In genomic region chr1:89069479-89070102, GRCm38 (mm10) we compare ENCODE assay signal across 8 mouse cellular contexts. TPM values are rescaled to one million over a fixed set of nuclear protein-coding genes. Genes with fewer than 3 reads are reported as not detected.
A peak's percentile ranks its signal among the peaks of the same experiment; 100 is the strongest.
DNase-seq lines count a peak whose midpoint lies in the region; ATAC-seq and TF ChIP-seq lines count a peak whose summit lies in the region.

No protein-coding gene starts in this region.

- H3K9me3 ChIP-seq in forebrain, embryonic 14.5 days (replicated peaks; ENCODE audit: control insufficient read depth, low read length): no peaks in the 10 kb centered on the region
- H3K9me3 ChIP-seq in hindbrain, embryonic 11.5 days (ENCODE audit: control insufficient read depth, low read length): no peaks in the 10 kb centered on the region
- H3K9me3 ChIP-seq in liver, embryonic 13.5 days (replicated peaks): no peaks in the 10 kb centered on the region

- H3K4me3 ChIP-seq in forebrain, embryonic 14.5 days (ENCODE audit: low read depth, low read length): peak overlapping the region; percentile 78
- H3K4me3 ChIP-seq in hindbrain, embryonic 11.5 days (ENCODE audit: low read depth, low read length): peak overlapping the region; percentile 90
- H3K4me3 ChIP-seq in liver, embryonic 13.5 days (replicated peaks): peak overlapping the region; percentile 64
- peak overlapping the region; percentile 70 for H3K4me3 ChIP-seq in myocyte

- peak overlapping the region; percentile 27; the same call in 1 of the 2 replicates for H3K27ac ChIP-seq in forebrain, embryonic 14.5 days (ENCODE audit: low read depth, low read length)
- no peak overlapping the region for H3K27ac ChIP-seq in hindbrain, embryonic 11.5 days (ENCODE audit: low read depth, low read length)
- H3K27ac ChIP-seq in liver, embryonic 13.5 days: peak overlapping the region; percentile 55; the same call in 1 of the 2 replicates

- WGBS in forebrain, embryonic 14.5 days: 2% methylated on average over 25 of the region's 25 CpGs
- WGBS in hindbrain, embryonic 11.5 days: under 1% methylated on average over 25 of the region's 25 CpGs
- WGBS in liver, embryonic 13.5 days (ENCODE audit: insufficient replicate concordance): under 1% methylated on average over 25 of the region's 25 CpGs

- H3K27me3 ChIP-seq in forebrain, embryonic 14.5 days (replicated peaks; ENCODE audit: control insufficient read depth, insufficient read depth, low read length): no peaks in the 10 kb centered on the region
- H3K27me3 ChIP-seq in hindbrain, embryonic 11.5 days (ENCODE audit: control insufficient read depth, insufficient read depth, low read length): no peaks in the 10 kb centered on the region
- H3K27me3 ChIP-seq in liver, embryonic 13.5 days: peaks cover 35% of the 10 kb centered on the region
- no peaks in the 10 kb centered on the region for H3K27me3 ChIP-seq in myocyte (ENCODE audit: control insufficient read depth, insufficient read depth, insufficient read length)

- no peaks in the 10 kb centered on the region for H3K36me3 ChIP-seq in forebrain, embryonic 14.5 days (ENCODE audit: control insufficient read depth, insufficient read depth, low read length)
- no peaks in the 10 kb centered on the region for H3K36me3 ChIP-seq in hindbrain, embryonic 11.5 days (ENCODE audit: control insufficient read depth, insufficient read depth, low read length)
- no peaks in the 10 kb centered on the region for H3K36me3 ChIP-seq in liver, embryonic 13.5 days
- no peaks in the 10 kb centered on the region for H3K36me3 ChIP-seq in myocyte (ENCODE audit: control insufficient read depth, insufficient read depth)

- peak overlapping the region; percentile 71 for H3ac ChIP-seq in myocyte (ENCODE audit: control insufficient read depth, insufficient read length)

- peak; percentile 57 to 61 for DNase-seq in lung, adult 18-20 months
- DNase-seq in lung, postnatal 14 days: no peak
- peak; percentile 58 for DNase-seq in adrenal gland, adult 8-10 months
- DNase-seq in forebrain, embryonic 14.5 days (ENCODE audit: low spot score): peak; percentile 55
- DNase-seq in hindbrain, embryonic 11.5 days (ENCODE audit: low spot score): peak; percentile 58
- DNase-seq in liver, embryonic 13.5 days: no peak
- DNase-seq in ovary, postnatal 36 days (ENCODE audit: low spot score): no peak

- peaks cover 40% of the 10 kb centered on the region for H3K79me2 ChIP-seq in myocyte (ENCODE audit: control insufficient read depth, insufficient read depth)

- ATAC-seq in forebrain, embryonic 14.5 days: peak; percentile 16
- ATAC-seq in hindbrain, embryonic 11.5 days (ENCODE audit: low FRiP score): peak; percentile 43
- ATAC-seq in liver, embryonic 13.5 days (ENCODE audit: low read depth): peak; percentile 16; the same call in 1 of the 2 replicates

- TF ChIP-seq POLR2A in myocyte (IDR thresholded peaks at IDR 0.05; ENCODE audit: insufficient read length, low read depth): peak; percentile 73

- peak overlapping the region; percentile 81 for H3K9ac ChIP-seq in forebrain, embryonic 14.5 days (ENCODE audit: low read length)
- H3K9ac ChIP-seq in hindbrain, embryonic 11.5 days (ENCODE audit: low read depth, low read length): peak overlapping the region; percentile 2; the same call in 1 of the 2 replicates
- H3K9ac ChIP-seq in liver, embryonic 13.5 days: peak overlapping the region; percentile 39; the same call in 1 of the 2 replicates

- H3K4me2 ChIP-seq in forebrain, embryonic 14.5 days (ENCODE audit: low read length): peak overlapping the region; percentile 79
- peak overlapping the region; percentile 46 for H3K4me2 ChIP-seq in hindbrain, embryonic 11.5 days (replicated peaks; ENCODE audit: low read depth, low read length)
- peak overlapping the region; percentile 84 for H3K4me2 ChIP-seq in liver, embryonic 13.5 days
- H3K4me2 ChIP-seq in myocyte (ENCODE audit: low read depth): peak overlapping the region; percentile 99

- H3K4me1 ChIP-seq in forebrain, embryonic 14.5 days (ENCODE audit: control insufficient read depth, insufficient read depth, low read length): peaks cover 18% of the 10 kb centered on the region
- H3K4me1 ChIP-seq in hindbrain, embryonic 11.5 days (replicated peaks; ENCODE audit: control insufficient read depth, insufficient read depth, low read length): peaks cover 7% of the 10 kb centered on the region; the same call in 1 of the 2 replicates
- H3K4me1 ChIP-seq in liver, embryonic 13.5 days (replicated peaks): peaks cover 29% of the 10 kb centered on the region

TF ChIP-seq in myocyte, 11 proteins besides CTCF, POLR2A, EP300 and RAD21:
- no peak for TF ChIP-seq MAX (IDR thresholded peaks at IDR 0.05; ENCODE audit: low read depth)
- TF ChIP-seq MYOD1 (IDR thresholded peaks at IDR 0.05; ENCODE audit: control insufficient read depth in 1 of 3, insufficient read length in 2 of 3, low read depth in 2 of 3): peak in 1 of 3 experiments; percentile 5
- peak; percentile 57 for TF ChIP-seq E2F4 (IDR thresholded peaks at IDR 0.05; ENCODE audit: insufficient read depth)
- TF ChIP-seq CEBPB (IDR thresholded peaks at IDR 0.05; ENCODE audit: insufficient read depth, poor library complexity, severe bottlenecking): peak; percentile 62
- peak; percentile 86 for TF ChIP-seq POLR2AphosphoS2 (IDR thresholded peaks at IDR 0.05; ENCODE audit: insufficient read length, low read depth)
- no peak for TF ChIP-seq USF1 (IDR thresholded peaks at IDR 0.05; ENCODE audit: low read depth)
TF ChIP-seq in myocyte: peak in this region for 4.

RNA-seq across cellular contexts. Expression of gene Sh3bp4, which starts 0.6 kb away (rescaled TPM):
- 10 to 100 TPM; 19.5 to 29.4 (median 26.4) TPM for total RNA-seq in adrenal gland, adult 8-10 months (2022)
- polyA plus RNA-seq in forebrain, embryonic 14.5 days (2014; fragmentation: Nextera tagmentation; extraction: Ambion mirVana): 15.7 and 18.5 TPM in 2 replicates
- polyA plus RNA-seq in hindbrain, embryonic 11.5 days (2014; fragmentation: Nextera tagmentation; extraction: Ambion mirVana): 18.0 and 21.7 TPM in 2 replicates
- 0.81 and 0.86 TPM in 2 replicates for polyA plus RNA-seq in liver, embryonic 13.5 days (2015; fragmentation: Nextera tagmentation; extraction: Ambion mirVana)
- polyA plus RNA-seq in myocyte (2012; fragmentation: generic; extraction: Trizol): 23.2 TPM

Comparison
In these comparisons a context has a peak if more than half of its experiments do, and no peak if none do; other contexts are left out.
1. DNase-seq: peak in lung, adult 18-20 months (2 of 2), adrenal gland, adult 8-10 months (single experiment), forebrain, embryonic 14.5 days (single experiment) and hindbrain, embryonic 11.5 days (single experiment); none in lung, postnatal 14 days (single experiment), liver, embryonic 13.5 days (single experiment) and ovary, postnatal 36 days (single experiment).
2. H3K4me2 ChIP-seq: peak in every context shown above with its lines; median percentile 99 in myocyte; 84 in liver, embryonic 13.5 days; 79 in forebrain, embryonic 14.5 days; 46 in hindbrain, embryonic 11.5 days.
3. H3K9ac ChIP-seq: peak in every context shown above with its lines; median percentile 81 in forebrain, embryonic 14.5 days; 39 in liver, embryonic 13.5 days; 2 in hindbrain, embryonic 11.5 days.
4. Peak in every context shown above with its lines, with median percentiles within 50 percentile points of each other: ATAC-seq and H3K4me3 ChIP-seq.